22 mouse cellular contexts compared by ENCODE assay signal in genomic region chr11:69703814-69704612, GRCm38 (mm10).
"Had no signal": no experiment of that assay in that cellular context is flagged by ENCODE, and none has a peak within 500 bp of the region (broad histone marks: within the 10 kb centered on the region; RNA-seq: fewer than 3 reads in every experiment).

No protein-coding gene starts in this region.

- H3K4me3 ChIP-seq: limb, embryonic 10.5 days; limb, embryonic 13.5 days; liver, embryonic 12.5 days; liver, embryonic 15.5 days; lung, embryonic 15.5 days; midbrain, embryonic 12.5 days; midbrain, embryonic 15.5 days; myocyte; neural tube, embryonic 13.5 days; stomach, embryonic 15.5 days had no signal

- H3K4me1 ChIP-seq: lung, embryonic 15.5 days; midbrain, embryonic 12.5 days; midbrain, embryonic 15.5 days; neural tube, embryonic 13.5 days; stomach, embryonic 15.5 days had no signal

- DNase-seq: kidney, adult 9 months; kidney, postnatal 14 days; kidney, postnatal 4 days; layer of hippocampus, adult 9-11 months; liver; lung, adult 18-20 months; lung, postnatal 10 days; lung, postnatal 36 days; retina, postnatal 1 day; right cerebral cortex, postnatal 25 days; spleen, adult 18-20 months; thymus, postnatal 25 days had no signal

- H3K36me3 ChIP-seq: limb, embryonic 10.5 days; limb, embryonic 13.5 days; liver, embryonic 12.5 days; liver, embryonic 15.5 days; lung, embryonic 15.5 days; midbrain, embryonic 12.5 days; midbrain, embryonic 15.5 days; neural tube, embryonic 13.5 days; stomach, embryonic 15.5 days had no signal

- ATAC-seq: liver, embryonic 12.5 days; midbrain, embryonic 15.5 days had no signal

- H3K4me2 ChIP-seq: limb, embryonic 13.5 days; liver, embryonic 12.5 days; liver, embryonic 15.5 days; lung, embryonic 15.5 days; midbrain, embryonic 12.5 days; midbrain, embryonic 15.5 days; neural tube, embryonic 13.5 days; stomach, embryonic 15.5 days had no signal

- H3K9me3 ChIP-seq: limb, embryonic 10.5 days; limb, embryonic 13.5 days; liver, embryonic 12.5 days; liver, embryonic 15.5 days; lung, embryonic 15.5 days; midbrain, embryonic 12.5 days; midbrain, embryonic 15.5 days; neural tube, embryonic 13.5 days; stomach, embryonic 15.5 days had no signal

- H3K27ac ChIP-seq: limb, embryonic 10.5 days; limb, embryonic 13.5 days; liver, embryonic 15.5 days; lung, embryonic 15.5 days; midbrain, embryonic 12.5 days; midbrain, embryonic 15.5 days; neural tube, embryonic 13.5 days; stomach, embryonic 15.5 days had no signal

- H3K9ac ChIP-seq: limb, embryonic 13.5 days; liver, embryonic 12.5 days; liver, embryonic 15.5 days; lung, embryonic 15.5 days; midbrain, embryonic 12.5 days; midbrain, embryonic 15.5 days; neural tube, embryonic 13.5 days; stomach, embryonic 15.5 days had no signal

- H3K27me3 ChIP-seq: limb, embryonic 13.5 days; liver, embryonic 12.5 days; liver, embryonic 15.5 days; lung, embryonic 15.5 days; midbrain, embryonic 12.5 days; midbrain, embryonic 15.5 days; neural tube, embryonic 13.5 days; stomach, embryonic 15.5 days had no signal
